Mouse (Mus musculus): ENCODE results near the gene Leng1. TPM values are rescaled to one million over a fixed set of nuclear protein-coding genes. Genes with fewer than 3 reads are reported as not detected.
"Not testable (repeated sequence)": the region's sequence is repeated elsewhere in the genome, so short reads cannot be mapped to it uniquely, and the experiment has no call there.

Leng1 gene
- 12.0 and 12.5 TPM in 2 replicates for polyA plus RNA-seq (2014; fragmentation: Nextera tagmentation; extraction: Ambion mirVana)

- H3K4me1 ChIP-seq (ENCODE audit: insufficient read depth), result 0 out of 2 replicates have a peak, but pooled peaks cover 3% of the 10 kb centered on the region
- H3K9me3 ChIP-seq (ENCODE audit: low read depth, low read length), result no peaks in the 10 kb centered on the region
- no peaks in the 10 kb centered on the region for H3K27me3 ChIP-seq (ENCODE audit: insufficient read depth, low read length)
- H3K4me3 ChIP-seq (ENCODE audit: low read depth, low read length), result peak within 1 kb of the TSS; percentile 59
- H3K27ac ChIP-seq (ENCODE audit: low read depth), result peak within 1 kb of the TSS; percentile 89
- WGBS, result 2% methylated on average over 45 of the region's 45 CpGs
- peak within 1 kb of the TSS; percentile 82 for H3K4me2 ChIP-seq
- DNase-seq, result peak; percentile 99
- ATAC-seq (ENCODE audit: insufficient read depth), result peak; percentile 99
- peaks cover 32% of the 10 kb centered on the region for H3K36me3 ChIP-seq (ENCODE audit: insufficient read depth)
- peak within 1 kb of the TSS; percentile 69 for H3K9ac ChIP-seq
- TF ChIP-seq CTCF (IDR thresholded peaks at IDR 0.05; ENCODE audit: low read depth), result no peak
These were observed at the start of gene Leng1 for GRCm38 (mm10) chr7:3665215-3666114. TSS of gene Leng1 (minus strand) at chr7:3665840.

DNA sequence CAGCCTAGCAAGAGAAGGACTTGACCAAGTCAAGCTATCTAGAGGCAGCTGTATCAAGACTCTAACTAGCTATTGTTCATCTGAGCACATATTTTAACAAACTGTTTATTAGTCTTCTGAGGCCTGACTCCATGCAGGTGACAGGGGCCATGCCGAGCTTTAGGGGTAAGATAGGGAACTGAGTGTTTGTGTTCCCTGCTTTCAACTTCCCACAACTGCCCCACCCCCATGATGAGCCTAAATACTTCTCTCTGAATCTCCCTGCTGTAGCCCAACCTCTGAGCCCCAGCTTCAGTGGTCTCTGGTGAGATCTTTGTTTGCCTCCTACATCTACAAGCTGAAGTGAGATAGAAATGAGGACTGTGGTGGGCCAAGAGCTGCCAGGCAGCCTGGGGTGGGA is 49.6 kb upstream of the Leng1 start:
- WGBS, result 20% methylated on average over 1 of the region's 1 CpGs
- ATAC-seq (ENCODE audit: insufficient read depth), result no peak

DNA sequence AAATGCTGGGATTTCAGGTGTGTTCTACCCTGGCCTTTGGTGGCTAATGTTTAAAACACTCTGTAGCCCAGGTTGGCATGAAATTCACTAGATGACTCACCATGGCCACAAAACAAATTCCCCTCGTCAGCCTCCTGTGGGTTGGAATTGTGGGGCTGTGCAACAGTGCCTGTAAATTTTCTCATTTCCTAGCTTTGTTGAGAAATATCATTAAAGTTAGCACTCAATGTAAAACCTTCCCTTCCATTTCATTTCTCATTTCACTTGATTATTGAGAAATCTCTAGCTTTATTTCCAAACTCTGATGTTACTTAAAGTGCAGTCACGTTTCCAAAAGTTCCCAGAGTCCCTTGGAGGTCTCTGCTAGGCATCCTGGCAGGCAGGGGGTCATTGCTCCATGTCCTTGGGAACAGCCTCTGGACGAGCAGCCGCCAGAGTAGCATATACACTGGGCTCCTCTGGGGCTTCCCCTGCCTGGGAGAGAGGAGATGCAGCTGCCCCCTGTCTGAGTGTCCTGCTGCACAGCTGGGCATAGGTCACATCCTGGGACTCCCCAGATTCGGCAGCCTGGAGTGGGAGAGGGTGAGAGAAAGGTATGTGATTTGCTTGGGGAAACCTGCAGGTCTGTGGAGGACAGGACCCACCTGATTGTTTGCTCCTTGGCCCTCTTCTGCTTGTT is 46.8 kb upstream of the Leng1 start:
- Histone ChIP-seq H3K4me2 (no peak overlapping the region), H3K4me1 (ENCODE audit: insufficient read depth) (no peaks in the 10 kb centered on the region), H3K9ac (no peak overlapping the region), H3K9me3 (ENCODE audit: low read depth, low read length) (no peaks in the 10 kb centered on the region), H3K36me3 (ENCODE audit: insufficient read depth) (peaks cover 8% of the 10 kb centered on the region), H3K27me3 (ENCODE audit: insufficient read depth, low read length) (no peaks in the 10 kb centered on the region), H3K4me3 (ENCODE audit: low read depth, low read length) (no peak overlapping the region), H3K27ac (ENCODE audit: low read depth) (no peak overlapping the region)
- WGBS, result 28% methylated on average over 5 of the region's 5 CpGs
- ATAC-seq (ENCODE audit: insufficient read depth) (no peak), DNase-seq (no peak)
- TF ChIP-seq CTCF (IDR thresholded peaks at IDR 0.05; ENCODE audit: low read depth), result no peak

More for the DNA sequence above, 49.6 kb upstream of the Leng1 start:
- Histone ChIP-seq H3K4me2 (no peak overlapping the region), H3K4me1 (ENCODE audit: insufficient read depth) (no peaks in the 10 kb centered on the region), H3K9me3 (ENCODE audit: low read depth, low read length) (no peaks in the 10 kb centered on the region), H3K27ac (ENCODE audit: low read depth) (no peak overlapping the region), H3K9ac (no peak overlapping the region), H3K27me3 (ENCODE audit: insufficient read depth, low read length) (no peaks in the 10 kb centered on the region), H3K36me3 (ENCODE audit: insufficient read depth) (no peaks in the 10 kb centered on the region), H3K4me3 (ENCODE audit: low read depth, low read length) (no peak overlapping the region)
- no peak for DNase-seq
- no peak for TF ChIP-seq CTCF (IDR thresholded peaks at IDR 0.05; ENCODE audit: low read depth)

DNA sequence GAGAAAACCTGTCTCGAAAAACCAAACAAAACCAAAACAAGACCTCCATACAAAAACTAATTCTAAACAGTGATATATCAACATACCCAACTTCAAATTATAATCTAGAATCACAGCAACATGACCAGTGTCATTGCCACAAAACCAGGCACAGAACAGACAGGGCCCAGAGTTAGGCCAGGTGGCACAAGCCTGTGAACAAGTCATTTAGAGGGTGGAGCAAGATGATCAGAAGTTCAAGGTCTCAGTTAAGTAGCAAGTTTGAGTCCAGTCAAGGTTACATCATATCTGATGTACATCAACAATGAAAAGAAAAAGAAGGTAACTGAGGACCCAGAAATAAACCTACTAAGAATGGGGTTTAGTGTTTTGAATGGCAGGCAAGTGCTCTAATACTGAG is 43.4 kb upstream of the Leng1 start:
- Histone ChIP-seq H3K27ac (ENCODE audit: low read depth) (no peak overlapping the region), H3K9me3 (ENCODE audit: low read depth, low read length) (no peaks in the 10 kb centered on the region), H3K4me3 (ENCODE audit: low read depth, low read length) (no peak overlapping the region), H3K9ac (no peak overlapping the region), H3K36me3 (ENCODE audit: insufficient read depth) (peaks cover 36% of the 10 kb centered on the region), H3K4me1 (ENCODE audit: insufficient read depth) (no peaks in the 10 kb centered on the region; the same call in 1 of the 2 replicates), H3K4me2 (no peak overlapping the region), H3K27me3 (ENCODE audit: insufficient read depth, low read length) (no peaks in the 10 kb centered on the region)
- WGBS, result 63% methylated on average over 1 of the region's 1 CpGs
- peak; percentile 10; the same call in 1 of the 2 replicates for ATAC-seq (ENCODE audit: insufficient read depth)
- no peak for DNase-seq
- no peak for TF ChIP-seq CTCF (IDR thresholded peaks at IDR 0.05; ENCODE audit: low read depth)

DNA sequence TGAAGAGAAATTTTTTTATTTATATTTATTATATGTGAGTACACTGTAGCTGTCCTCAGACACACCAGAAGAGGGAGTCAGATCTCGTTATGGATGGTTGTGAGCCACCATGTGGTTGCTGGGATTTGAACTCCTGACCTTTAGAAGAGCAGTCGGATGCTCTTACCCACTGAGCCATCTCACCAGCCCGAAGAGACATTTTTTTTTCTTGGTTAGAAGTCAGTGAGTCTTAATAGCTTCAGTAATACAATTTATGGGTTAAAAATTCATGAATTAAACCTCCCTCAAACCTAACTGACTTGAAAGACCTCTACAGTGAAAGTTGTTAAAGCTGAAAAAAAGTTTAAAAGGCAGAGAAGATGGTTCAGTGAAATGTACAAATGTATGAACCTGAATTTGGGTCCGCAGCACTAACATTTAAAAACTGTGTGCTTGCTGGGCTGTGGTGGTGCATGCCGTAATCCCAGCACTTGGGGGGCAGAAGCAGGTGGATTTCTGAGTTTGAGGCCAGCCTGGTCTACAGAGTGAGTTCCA is 42.9 kb upstream of the Leng1 start:
- H3K4me2 ChIP-seq; H3K4me1 ChIP-seq (ENCODE audit: insufficient read depth); H3K27me3 ChIP-seq (ENCODE audit: insufficient read depth, low read length); H3K4me3 ChIP-seq (ENCODE audit: low read depth, low read length); H3K9me3 ChIP-seq (ENCODE audit: low read depth, low read length); H3K27ac ChIP-seq (ENCODE audit: low read depth); H3K9ac ChIP-seq: not testable (repeated sequence)
- peaks cover 36% of the 10 kb centered on the region for H3K36me3 ChIP-seq (ENCODE audit: insufficient read depth)
- DNase-seq (peak; percentile 21), ATAC-seq (ENCODE audit: insufficient read depth) (peak; percentile 0; the same call in 1 of the 2 replicates)
- 29% methylated on average over 5 of the region's 5 CpGs for WGBS
- TF ChIP-seq CTCF (IDR thresholded peaks at IDR 0.05; ENCODE audit: low read depth), result peak; percentile 11; the same call in 1 of the 2 replicates

- TF ChIP-seq CTCF (IDR thresholded peaks at IDR 0.05; ENCODE audit: low read depth), result no peak
- WGBS, result 24% methylated on average over 7 of the region's 7 CpGs
- H3K9me3 ChIP-seq (ENCODE audit: low read depth, low read length), result no peaks in the 10 kb centered on the region
- H3K4me2 ChIP-seq, result no peak overlapping the region
- peaks cover 36% of the 10 kb centered on the region for H3K36me3 ChIP-seq (ENCODE audit: insufficient read depth)
- no peak overlapping the region for H3K4me3 ChIP-seq (ENCODE audit: low read depth, low read length)
- peak; percentile 37 for DNase-seq
- H3K4me1 ChIP-seq (ENCODE audit: insufficient read depth), result no peaks in the 10 kb centered on the region; the same call in 1 of the 2 replicates
- no peak for ATAC-seq (ENCODE audit: insufficient read depth)
- no peaks in the 10 kb centered on the region for H3K27me3 ChIP-seq (ENCODE audit: insufficient read depth, low read length)
- no peak overlapping the region for H3K27ac ChIP-seq (ENCODE audit: low read depth)
- H3K9ac ChIP-seq, result no peak overlapping the region
These were observed 42.2 kb upstream of the Leng1 start for GRCm38 (mm10) chr7:3707568-3708413.

All from lung, embryonic 14.5 days (tissue).